Mouse (Mus musculus) embryonic facial prominence, embryonic 13.5 days (tissue): Measurements from ENCODE around the gene Sec23b. TPM values are rescaled to one million over a fixed set of nuclear protein-coding genes. Genes with fewer than 3 reads are reported as not detected.
"Not testable (repeated sequence)": the region's sequence is repeated elsewhere in the genome, so short reads cannot be mapped to it uniquely, and the experiment has no call there.

Experiments
- ATAC-seq: fragments of 200-750 bp; cut with Nextera tagmentation; 2 replicates; pipeline ENCODE4 v1.8.0; 2017; ENCODE audit warnings: low read depth; ENCODE audit not compliant: insufficient number of reproducible peaks, insufficient read depth, low FRiP score, low TSS enrichment
- H3K27ac ChIP-seq: fragments of 300-500 bp; sonication (generic); 2 replicates; pipeline ENCODE4 v1.5.1; 2015; ENCODE audit warnings: moderate library complexity, mild to moderate bottlenecking, inconsistent platforms
- H3K27me3 ChIP-seq: fragments of 300-500 bp; sonication (generic); 2 replicates; pipeline ENCODE4 v1.6.1; 2015; ENCODE audit warnings: mild to moderate bottlenecking, inconsistent platforms
- H3K36me3 ChIP-seq: fragments of 300-500 bp; sonication (generic); 2 replicates; pipeline ENCODE4 v1.6.1; 2015; ENCODE audit warnings: mild to moderate bottlenecking, inconsistent platforms
- H3K4me1 ChIP-seq: fragments of 300-500 bp; sonication (generic); 2 replicates; pipeline ENCODE4 v1.6.1; 2015; ENCODE audit warnings: inconsistent platforms
- H3K4me2 ChIP-seq: fragments of 300-500 bp; sonication (generic); 2 replicates; pipeline ENCODE4 v1.6.1; 2015; ENCODE audit warnings: moderate library complexity, mild to moderate bottlenecking, inconsistent platforms
- H3K4me3 ChIP-seq: fragments of 300-500 bp; sonication (generic); 2 replicates; pipeline ENCODE4 v1.5.1; 2015; ENCODE audit warnings: mild to moderate bottlenecking, inconsistent platforms
- H3K9ac ChIP-seq: fragments of 300-500 bp; sonication (generic); 2 replicates; pipeline ENCODE4 v1.6.1; 2015; ENCODE audit warnings: mild to moderate bottlenecking, inconsistent platforms
- H3K9me3 ChIP-seq: fragments of 300-500 bp; sonication (generic); 2 replicates; pipeline ENCODE4 v1.6.1; 2016; ENCODE audit warnings: inconsistent platforms
- WGBS: fragments of 180-500 bp; shearing (Covaris S2); methylation state at CpG from one replicate; pipeline ENCODE4 v1.1.7; 2015; ENCODE audit warnings: mixed read lengths; 5-methylcytosine and 5-hydroxymethylcytosine counted together
- polyA plus RNA-seq: library from polyadenylated mRNA; unstranded; fragments of >200 nt; fragmentation: Nextera tagmentation; extraction: Ambion mirVana; gene quantifications from 2 replicates; pipeline ENCODE4 v1.2.1, GENCODE M21; 2015

The Sec23b gene
- polyA plus RNA-seq, 1 experiment from 2014 or later = 83.3 TPM

GRCm38 (mm10) chr2:144545481-144545880 lies 10.5 kb upstream of the Sec23b start:
- Histone ChIP-seq H3K4me1 (peaks cover 5% of the 10 kb centered on the region; the same call in 1 of the 2 replicates), H3K36me3 (peaks cover 59% of the 10 kb centered on the region), H3K9ac (no peak overlapping the region), H3K4me3 (no peak overlapping the region), H3K27me3 (no peaks in the 10 kb centered on the region), H3K4me2 (no peak overlapping the region), H3K27ac (no peak overlapping the region), H3K9me3 (no peaks in the 10 kb centered on the region)
- ATAC-seq = no peak
- WGBS = 67% methylated on average over 1 of the region's 1 CpGs

GRCm38 (mm10) chr2:144547559-144547958 lies 8.5 kb upstream of the Sec23b start:
- Histone ChIP-seq H3K27ac (no peak overlapping the region), H3K36me3 (peaks cover 46% of the 10 kb centered on the region)

GRCm38 (mm10) chr2:144550529-144550928 lies 5.5 kb upstream of the Sec23b start, which contains the start of gene Rbbp9:
Rbbp9 (minus strand) TSS chr2:144550869.
- Histone ChIP-seq H3K4me2 (peak within 1 kb of the TSS; percentile 64), H3K27me3 (no peaks in the 10 kb centered on the region), H3K4me1 (peaks cover 5% of the 10 kb centered on the region; the same call in 1 of the 2 replicates), H3K9ac (peak within 1 kb of the TSS; percentile 85), H3K4me3 (peak within 1 kb of the TSS; percentile 63), H3K27ac (peak within 1 kb of the TSS; percentile 87), H3K9me3 (no peaks in the 10 kb centered on the region), H3K36me3 (peaks cover 20% of the 10 kb centered on the region)
- ATAC-seq = peak; percentile 93
- WGBS = under 1% methylated on average over 17 of the region's 17 CpGs

More at GRCm38 (mm10) chr2:144547559-144547958, 8.5 kb upstream of the Sec23b start:
- H3K4me3 ChIP-seq = no peak overlapping the region
- H3K4me1 ChIP-seq = peaks cover 5% of the 10 kb centered on the region; the same call in 1 of the 2 replicates
- H3K4me2 ChIP-seq = no peak overlapping the region
- H3K9ac ChIP-seq = no peak overlapping the region
- no peak for ATAC-seq
- H3K9me3 ChIP-seq = no peaks in the 10 kb centered on the region
- no peaks in the 10 kb centered on the region for H3K27me3 ChIP-seq
- 52% methylated on average over 4 of the region's 4 CpGs for WGBS

- Histone ChIP-seq H3K4me2 (no peak overlapping the region), H3K27ac (no peak overlapping the region), H3K4me3 (no peak overlapping the region), H3K36me3 (peaks cover under 1% of the 10 kb centered on the region; the same call in 1 of the 2 replicates), H3K4me1 (peaks cover 18% of the 10 kb centered on the region), H3K9ac (no peak overlapping the region), H3K9me3 (no peaks in the 10 kb centered on the region), H3K27me3 (no peaks in the 10 kb centered on the region)
- WGBS = 96% methylated on average over 3 of the region's 3 CpGs
- ATAC-seq = no peak
These were observed 2.1 kb upstream of the Sec23b start for GRCm38 (mm10) chr2:144553905-144554304.

GRCm38 (mm10) chr2:144555286-144555819 lies 676 bp upstream of the Sec23b start:
- peak overlapping the region; percentile 88 for H3K9ac ChIP-seq
- H3K9me3 ChIP-seq = no peaks in the 10 kb centered on the region
- ATAC-seq = no peak
- H3K27ac ChIP-seq = peak overlapping the region; percentile 96
- peak overlapping the region; percentile 63 for H3K4me2 ChIP-seq
- peak overlapping the region; percentile 80 for H3K4me3 ChIP-seq
- peaks cover 15% of the 10 kb centered on the region for H3K36me3 ChIP-seq
- H3K4me1 ChIP-seq = peaks cover 13% of the 10 kb centered on the region
- 3% methylated on average over 14 of the region's 14 CpGs for WGBS
- H3K27me3 ChIP-seq = no peaks in the 10 kb centered on the region

GRCm38 (mm10) chr2:144588723-144589122 lies 32.7 kb downstream of the Sec23b start:
- Histone ChIP-seq H3K9me3 (no peaks in the 10 kb centered on the region), H3K27ac (no peak overlapping the region), H3K4me3 (no peak overlapping the region), H3K9ac (no peak overlapping the region), H3K4me1 (no peaks in the 10 kb centered on the region), H3K27me3 (no peaks in the 10 kb centered on the region), H3K36me3 (peaks cover 67% of the 10 kb centered on the region), H3K4me2 (no peak overlapping the region)
- 87% methylated on average over 4 of the region's 4 CpGs for WGBS
- no peak for ATAC-seq

- 65% methylated on average over 8 of the region's 8 CpGs for WGBS
- H3K27me3 ChIP-seq, H3K27ac ChIP-seq, H3K4me2 ChIP-seq, ATAC-seq, H3K4me3 ChIP-seq, H3K4me1 ChIP-seq, H3K9ac ChIP-seq, H3K9me3 ChIP-seq: not testable (repeated sequence)
- peaks cover 35% of the 10 kb centered on the region for H3K36me3 ChIP-seq
These were observed 37.0 kb downstream of the Sec23b start for GRCm38 (mm10) chr2:144593036-144593435.

- H3K4me2 ChIP-seq = peak within 1 kb of the TSS; percentile 70
- WGBS = 2% methylated on average over 31 of the region's 31 CpGs
- 0 out of 2 replicates have a peak within 1 kb of the TSS, but pooled peaks have one; percentile 18 for H3K27ac ChIP-seq
- no peaks in the 10 kb centered on the region for H3K27me3 ChIP-seq
- H3K9me3 ChIP-seq = no peaks in the 10 kb centered on the region
- ATAC-seq = peak; percentile 90
- peak within 1 kb of the TSS; percentile 80 for H3K9ac ChIP-seq
- H3K4me3 ChIP-seq = peak within 1 kb of the TSS; percentile 65
- peaks cover 3% of the 10 kb centered on the region for H3K4me1 ChIP-seq
- peaks cover 25% of the 10 kb centered on the region for H3K36me3 ChIP-seq
These were observed 38.1 kb downstream of the Sec23b start, which contains the start of gene Smim26 for GRCm38 (mm10) chr2:144593951-144594651. Smim26 (plus strand) TSS chr2:144594054.

- 79% methylated on average over 2 of the region's 2 CpGs for WGBS
- Histone ChIP-seq H3K4me2 (no peak overlapping the region), H3K27ac (no peak overlapping the region), H3K9me3 (no peaks in the 10 kb centered on the region), H3K9ac (no peak overlapping the region), H3K4me3 (no peak overlapping the region), H3K36me3 (peaks cover 9% of the 10 kb centered on the region), H3K27me3 (no peaks in the 10 kb centered on the region), H3K4me1 (peaks cover 5% of the 10 kb centered on the region)
- no peak for ATAC-seq
These were observed 42.0 kb downstream of the Sec23b start for GRCm38 (mm10) chr2:144598006-144598405.

- WGBS = 1% methylated on average over 50 of the region's 50 CpGs
- H3K9ac ChIP-seq = peak within 1 kb of the TSS; percentile 89
These were observed 44.0 kb downstream of the Sec23b start, which contains the start of gene Dtd1 for GRCm38 (mm10) chr2:144599831-144600687. Dtd1 (plus strand) TSS chr2:144599897.

GRCm38 (mm10) chr2:144601576-144601975 lies 45.5 kb downstream of the Sec23b start:
- Histone ChIP-seq H3K27ac (no peak overlapping the region), H3K9ac (no peak overlapping the region), H3K4me2 (no peak overlapping the region), H3K4me1 (0 out of 2 replicates have a peak, but pooled peaks cover 2% of the 10 kb centered on the region), H3K9me3 (no peaks in the 10 kb centered on the region), H3K36me3 (no peaks in the 10 kb centered on the region), H3K27me3 (no peaks in the 10 kb centered on the region), H3K4me3 (no peak overlapping the region)
- ATAC-seq = no peak
- 85% methylated on average over 1 of the region's 1 CpGs for WGBS

More at GRCm38 (mm10) chr2:144599831-144600687, 44.0 kb downstream of the Sec23b start, which contains the start of gene Dtd1:
- Histone ChIP-seq H3K36me3 (peaks cover 9% of the 10 kb centered on the region), H3K9me3 (no peaks in the 10 kb centered on the region), H3K4me3 (peak within 1 kb of the TSS; percentile 71), H3K27me3 (no peaks in the 10 kb centered on the region), H3K27ac (no peak within 1 kb of the TSS), H3K4me1 (peaks cover 2% of the 10 kb centered on the region; the same call in 1 of the 2 replicates), H3K4me2 (peak within 1 kb of the TSS; percentile 68)
- ATAC-seq = peak; percentile 91
